Mouse (Mus musculus) testis, adult 2 months (tissue): ENCODE results near the gene Isoc2b.

Experiments
- CTCF ChIP-seq: fragments of 200-500 bp; IDR thresholded peaks from 2 replicates; pipeline ENCODE4 v1.5.1; 2012; ENCODE audit warnings: low read depth, mild to moderate bottlenecking, inconsistent platforms, low read length, moderate library complexity; ENCODE audit not compliant: control insufficient read depth, insufficient read depth, insufficient replicate concordance
- POLR2A ChIP-seq: fragments of 200-500 bp; IDR thresholded peaks from 2 replicates; pipeline ENCODE4 v1.6.1; 2012; ENCODE audit warnings: low read depth, mild to moderate bottlenecking, inconsistent platforms, low read length, moderate library complexity; ENCODE audit not compliant: control insufficient read depth

- TF ChIP-seq POLR2A = no peak
- no peak for TF ChIP-seq CTCF
Measured at GRCm38 (mm10) chr7:4843604-4844244, 26.3 kb downstream of the Isoc2b start.
